Mouse (Mus musculus): ENCODE results near the gene Rbms3. TPM values are rescaled to one million over a fixed set of nuclear protein-coding genes. Genes with fewer than 3 reads are reported as not detected.

Rbms3 gene
- polyA plus RNA-seq, 1 experiment, result 5.3 TPM

DNA sequence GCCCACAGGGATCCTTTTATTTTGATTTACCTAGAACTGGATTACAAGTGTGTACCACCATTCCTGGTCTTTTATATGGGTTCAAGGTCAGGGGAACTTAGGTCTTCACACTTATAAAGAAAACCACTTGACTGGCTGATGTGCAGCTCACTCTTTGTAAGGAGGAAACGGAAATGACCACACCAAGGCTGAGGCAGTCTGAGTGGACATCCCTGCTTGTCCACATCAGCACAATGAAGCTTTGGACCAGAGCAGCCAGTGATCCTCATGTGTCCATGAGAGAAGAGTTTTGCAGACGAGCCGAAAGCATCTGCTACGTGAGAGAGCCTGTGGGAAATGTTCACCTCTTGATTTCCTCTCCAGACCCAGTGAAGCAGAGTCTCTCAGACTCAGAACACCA lies 521.8 kb downstream of the Rbms3 start:
- TF ChIP-seq CTCF (IDR thresholded peaks at IDR 0.05; ENCODE audit: extremely low read depth, insufficient read depth, low read length), result no peak
- no peak for TF ChIP-seq POLR2A (IDR thresholded peaks at IDR 0.05; ENCODE audit: extremely low read depth, insufficient read depth, low read length)
- H3K27ac ChIP-seq (ENCODE audit: insufficient read depth, low read length), result no peak overlapping the region
- no peak overlapping the region for H3K4me3 ChIP-seq (ENCODE audit: insufficient read depth, low read length)
- H3K4me1 ChIP-seq (ENCODE audit: control insufficient read depth, insufficient read depth, low read length), result no peaks in the 10 kb centered on the region

DNA sequence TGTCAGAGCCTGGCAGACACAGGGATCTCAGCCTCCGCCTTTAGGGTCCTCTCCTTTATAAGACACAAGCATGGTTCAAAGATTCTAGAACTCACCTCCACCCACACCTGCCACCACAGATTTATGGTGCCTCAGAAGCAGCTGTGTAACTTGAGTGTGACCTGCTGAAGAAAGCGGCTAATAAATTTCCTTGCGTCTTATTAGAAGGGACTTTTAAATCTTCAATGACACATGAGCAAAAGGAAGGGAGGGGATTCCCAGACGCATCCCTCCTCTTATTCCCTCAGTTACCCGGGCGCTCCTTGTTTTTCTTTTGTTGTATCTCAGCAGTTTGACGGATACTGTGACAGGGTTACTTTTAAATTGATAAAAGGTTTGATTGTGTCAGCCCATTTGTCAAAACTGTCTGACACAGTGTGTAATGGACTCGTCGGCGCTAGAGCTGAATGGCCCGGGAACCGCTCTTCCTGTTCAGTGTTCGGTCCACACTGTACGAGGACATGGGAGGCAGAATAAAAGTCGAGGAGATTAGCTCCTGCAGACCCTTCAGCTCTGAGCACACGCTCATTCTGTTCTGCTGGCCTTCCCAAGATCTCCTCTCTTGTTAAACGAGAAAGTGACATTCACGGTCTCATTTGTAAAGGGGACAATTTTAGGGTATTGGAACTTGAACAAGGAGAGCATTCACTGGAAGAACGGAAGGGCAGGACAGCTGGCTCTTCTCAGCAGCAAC lies 527.3 kb downstream of the Rbms3 start:
- TF ChIP-seq CTCF (IDR thresholded peaks at IDR 0.05; ENCODE audit: extremely low read depth, insufficient read depth, low read length), result no peak
- TF ChIP-seq POLR2A (IDR thresholded peaks at IDR 0.05; ENCODE audit: extremely low read depth, insufficient read depth, low read length), result no peak
- Histone ChIP-seq H3K4me1 (ENCODE audit: control insufficient read depth, insufficient read depth, low read length) (no peaks in the 10 kb centered on the region), H3K4me3 (ENCODE audit: insufficient read depth, low read length) (no peak overlapping the region), H3K27ac (ENCODE audit: insufficient read depth, low read length) (no peak overlapping the region)

DNA sequence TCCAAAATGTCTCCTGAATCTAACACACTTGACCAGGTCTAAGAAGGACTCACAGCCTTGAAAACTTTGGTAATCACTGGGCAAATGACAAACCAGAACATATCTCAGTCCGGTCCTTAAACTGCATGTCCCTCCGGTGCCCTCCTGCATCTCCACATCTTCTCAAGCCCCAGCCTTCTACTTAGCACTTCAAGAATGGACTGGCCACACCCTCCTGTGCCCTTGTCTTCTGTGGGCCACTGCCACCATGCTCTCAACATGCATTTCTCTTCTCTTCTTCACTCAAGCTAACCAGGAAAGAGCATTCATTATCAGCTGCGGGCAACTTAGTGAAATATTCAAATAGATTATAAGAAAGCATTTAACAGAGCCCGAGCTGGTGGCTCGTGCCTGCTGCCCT lies 529.5 kb downstream of the Rbms3 start:
- Histone ChIP-seq H3K4me1 (ENCODE audit: control insufficient read depth, insufficient read depth, low read length) (no peaks in the 10 kb centered on the region), H3K27ac (ENCODE audit: insufficient read depth, low read length) (no peak overlapping the region), H3K4me3 (ENCODE audit: insufficient read depth, low read length) (no peak overlapping the region)
- no peak for TF ChIP-seq CTCF (IDR thresholded peaks at IDR 0.05; ENCODE audit: extremely low read depth, insufficient read depth, low read length)
- no peak for TF ChIP-seq POLR2A (IDR thresholded peaks at IDR 0.05; ENCODE audit: extremely low read depth, insufficient read depth, low read length)

- H3K27ac ChIP-seq (ENCODE audit: insufficient read depth, low read length), result no peak overlapping the region
- no peaks in the 10 kb centered on the region for H3K4me1 ChIP-seq (ENCODE audit: control insufficient read depth, insufficient read depth, low read length)
- no peak for TF ChIP-seq CTCF (IDR thresholded peaks at IDR 0.05; ENCODE audit: extremely low read depth, insufficient read depth, low read length)
- TF ChIP-seq POLR2A (IDR thresholded peaks at IDR 0.05; ENCODE audit: extremely low read depth, insufficient read depth, low read length), result no peak
- H3K4me3 ChIP-seq (ENCODE audit: insufficient read depth, low read length), result no peak overlapping the region
These were observed 536.2 kb downstream of the Rbms3 start for GRCm38 (mm10) chr9:117093551-117093950.

DNA sequence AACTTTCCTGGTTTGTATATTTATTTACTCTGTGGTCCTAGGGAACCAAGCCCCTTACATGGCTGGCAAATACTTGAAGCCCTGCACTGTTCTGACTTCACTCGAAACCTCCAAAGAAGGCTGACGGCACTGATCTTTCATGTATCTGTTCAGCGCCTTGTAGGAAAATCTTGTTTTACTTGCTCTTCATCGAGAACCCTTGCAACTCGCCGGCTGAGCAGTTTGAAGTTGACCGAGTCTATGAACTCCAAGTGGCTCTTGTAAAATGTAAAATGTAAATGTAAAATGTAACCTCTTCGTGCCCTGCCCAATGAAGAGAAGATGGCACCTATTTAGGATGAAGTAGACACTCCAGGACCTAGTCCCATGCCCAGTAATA lies 537.5 kb downstream of the Rbms3 start:
- no peak for TF ChIP-seq CTCF (IDR thresholded peaks at IDR 0.05; ENCODE audit: extremely low read depth, insufficient read depth, low read length)
- TF ChIP-seq POLR2A (IDR thresholded peaks at IDR 0.05; ENCODE audit: extremely low read depth, insufficient read depth, low read length), result no peak
- Histone ChIP-seq H3K27ac (ENCODE audit: insufficient read depth, low read length) (no peak overlapping the region), H3K4me3 (ENCODE audit: insufficient read depth, low read length) (no peak overlapping the region), H3K4me1 (ENCODE audit: control insufficient read depth, insufficient read depth, low read length) (no peaks in the 10 kb centered on the region)

GRCm38 (mm10) chr9:117091253-117092176 lies 538.2 kb downstream of the Rbms3 start:
- Histone ChIP-seq H3K27ac (ENCODE audit: insufficient read depth, low read length) (no peak overlapping the region), H3K4me3 (ENCODE audit: insufficient read depth, low read length) (no peak overlapping the region), H3K4me1 (ENCODE audit: control insufficient read depth, insufficient read depth, low read length) (no peaks in the 10 kb centered on the region)
- TF ChIP-seq CTCF (IDR thresholded peaks at IDR 0.05; ENCODE audit: extremely low read depth, insufficient read depth, low read length) (no peak), POLR2A (IDR thresholded peaks at IDR 0.05; ENCODE audit: extremely low read depth, insufficient read depth, low read length) (no peak)

- Histone ChIP-seq H3K4me1 (ENCODE audit: control insufficient read depth, insufficient read depth, low read length) (no peaks in the 10 kb centered on the region), H3K4me3 (ENCODE audit: insufficient read depth, low read length) (no peak overlapping the region), H3K27ac (ENCODE audit: insufficient read depth, low read length) (no peak overlapping the region)
- no peak for TF ChIP-seq POLR2A (IDR thresholded peaks at IDR 0.05; ENCODE audit: extremely low read depth, insufficient read depth, low read length)
- TF ChIP-seq CTCF (IDR thresholded peaks at IDR 0.05; ENCODE audit: extremely low read depth, insufficient read depth, low read length), result no peak
These were observed 540.1 kb downstream of the Rbms3 start for GRCm38 (mm10) chr9:117089409-117090147.

- TF ChIP-seq CTCF (IDR thresholded peaks at IDR 0.05; ENCODE audit: extremely low read depth, insufficient read depth, low read length) (no peak), POLR2A (IDR thresholded peaks at IDR 0.05; ENCODE audit: extremely low read depth, insufficient read depth, low read length) (no peak)
- Histone ChIP-seq H3K27ac (ENCODE audit: insufficient read depth, low read length) (no peak overlapping the region), H3K4me1 (ENCODE audit: control insufficient read depth, insufficient read depth, low read length) (no peaks in the 10 kb centered on the region), H3K4me3 (ENCODE audit: insufficient read depth, low read length) (no peak overlapping the region)
These were observed 541.4 kb downstream of the Rbms3 start for GRCm38 (mm10) chr9:117088309-117088708.

DNA sequence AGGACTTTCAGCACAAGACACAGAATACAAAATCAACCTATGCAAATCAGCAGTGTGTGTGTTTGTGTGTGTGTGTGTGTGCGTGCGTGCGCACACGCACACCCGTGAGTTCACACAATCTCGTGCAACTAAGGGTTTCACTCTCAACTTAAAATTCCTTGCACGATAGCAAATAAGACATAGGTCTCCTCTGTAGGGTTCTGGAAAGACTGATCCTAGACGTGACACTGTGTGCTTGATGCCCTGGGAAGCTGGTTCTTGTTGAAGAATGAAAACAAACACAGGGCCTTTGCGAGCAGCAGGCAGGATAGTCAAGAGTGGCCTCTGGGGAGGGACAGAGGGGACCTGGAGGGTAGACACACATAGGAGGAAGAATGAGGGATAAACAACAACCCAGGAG lies 544.0 kb downstream of the Rbms3 start:
- no peak overlapping the region for H3K27ac ChIP-seq (ENCODE audit: insufficient read depth, low read length)
- no peak for TF ChIP-seq POLR2A (IDR thresholded peaks at IDR 0.05; ENCODE audit: extremely low read depth, insufficient read depth, low read length)
- TF ChIP-seq CTCF (IDR thresholded peaks at IDR 0.05; ENCODE audit: extremely low read depth, insufficient read depth, low read length), result no peak
- no peak overlapping the region for H3K4me3 ChIP-seq (ENCODE audit: insufficient read depth, low read length)
- no peaks in the 10 kb centered on the region for H3K4me1 ChIP-seq (ENCODE audit: control insufficient read depth, insufficient read depth, low read length)

Measured in cortical plate, adult 2 months (tissue).